Mouse (Mus musculus) hindbrain, embryonic 16.5 days (tissue): ENCODE data around the gene Trim67. TPM values are rescaled to one million over a fixed set of nuclear protein-coding genes. Genes with fewer than 3 reads are reported as not detected.

Experiments
- ATAC-seq: fragments of 200-750 bp; cut with Nextera tagmentation; 2 replicates; pipeline ENCODE4 v1.8.0; 2017; ENCODE audit warnings: moderate TSS enrichment, moderate library complexity
- H3K27ac ChIP-seq: fragments of 300-500 bp; sonication (generic); 2 replicates; pipeline ENCODE4 v1.5.1; 2014; ENCODE audit warnings: low read depth, mild to moderate bottlenecking, control low read depth, low read length, moderate library complexity
- H3K27me3 ChIP-seq: fragments of 300-500 bp; sonication (generic); replicated peaks from 2 replicates; pipeline ENCODE4 v1.6.1; 2014; ENCODE audit warnings: low read length; ENCODE audit not compliant: control insufficient read depth, insufficient read depth
- H3K36me3 ChIP-seq: fragments of 300-500 bp; sonication (generic); 2 replicates; pipeline ENCODE4 v1.6.1; 2014; ENCODE audit warnings: mild to moderate bottlenecking, low read length, moderate library complexity, mixed read lengths; ENCODE audit not compliant: control insufficient read depth, insufficient read depth
- H3K4me1 ChIP-seq: fragments of 300-500 bp; sonication (generic); 2 replicates; pipeline ENCODE4 v1.6.1; 2014; ENCODE audit warnings: low read depth, low read length; ENCODE audit not compliant: control insufficient read depth, insufficient read depth
- H3K4me2 ChIP-seq: fragments of 300-500 bp; sonication (generic); 2 replicates; pipeline ENCODE4 v1.6.1; 2014; ENCODE audit warnings: mild to moderate bottlenecking, low read length, control low read depth, moderate library complexity
- H3K4me3 ChIP-seq: fragments of 300-500 bp; sonication (generic); 2 replicates; pipeline ENCODE4 v1.5.1; 2014; ENCODE audit warnings: mild to moderate bottlenecking, low read length, control low read depth, moderate library complexity
- H3K9ac ChIP-seq: fragments of 300-500 bp; sonication (generic); 2 replicates; pipeline ENCODE4 v1.6.1; 2014; ENCODE audit warnings: low read depth, mild to moderate bottlenecking, control low read depth, low read length, moderate library complexity
- H3K9me3 ChIP-seq: fragments of 300-500 bp; sonication (generic); 2 replicates; pipeline ENCODE4 v1.6.1; 2014; ENCODE audit warnings: mild to moderate bottlenecking, low read length, moderate library complexity; ENCODE audit not compliant: control insufficient read depth
- WGBS: fragments of 180-500 bp; shearing (Covaris S2); extraction: QIAGEN DNeasy Blood & Tissue Kit; methylation state at CpG from one replicate; pipeline ENCODE4 v1.1.7; 2014; 5-methylcytosine and 5-hydroxymethylcytosine counted together
- polyA plus RNA-seq: library from polyadenylated mRNA; unstranded; fragments of >200 nt; fragmentation: Nextera tagmentation; extraction: Ambion mirVana; gene quantifications from 2 replicates; pipeline ENCODE4 v1.2.1, GENCODE M21; 2015

The Trim67 gene
- polyA plus RNA-seq, 1 experiment from 2014 or later: 27.0 TPM

DNA sequence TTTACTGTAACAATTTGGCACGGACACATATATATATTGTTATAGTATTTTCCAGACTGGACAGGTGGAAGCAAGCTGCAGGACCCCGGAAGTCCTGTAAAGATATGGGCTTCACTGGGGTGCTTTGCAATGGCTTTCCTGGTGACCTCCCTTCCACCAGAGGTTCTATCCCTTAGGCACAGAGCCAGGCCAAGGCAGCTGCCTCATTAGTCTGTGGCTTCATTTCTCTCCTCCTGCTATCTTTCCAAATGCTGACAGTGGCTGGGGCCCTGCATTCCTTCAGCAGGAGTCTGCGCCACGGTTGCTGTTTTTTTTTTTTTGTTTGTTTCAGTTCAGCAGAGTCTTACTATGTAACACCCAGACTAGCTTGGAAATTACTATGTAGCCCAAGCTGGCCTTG, 1.1 kb upstream of the Trim67 start:
- H3K4me3 ChIP-seq: peak overlapping the region; percentile 87
- no peak for ATAC-seq
- 44% methylated on average over 4 of the region's 4 CpGs for WGBS
- peaks cover 30% of the 10 kb centered on the region for H3K4me1 ChIP-seq
- H3K9ac ChIP-seq: peak overlapping the region; percentile 91
- peak overlapping the region; percentile 97 for H3K27ac ChIP-seq
- no peaks in the 10 kb centered on the region; the same call in 1 of the 2 replicates for H3K27me3 ChIP-seq
- H3K9me3 ChIP-seq: no peaks in the 10 kb centered on the region
- no peaks in the 10 kb centered on the region for H3K36me3 ChIP-seq
- peak overlapping the region; percentile 93 for H3K4me2 ChIP-seq

DNA sequence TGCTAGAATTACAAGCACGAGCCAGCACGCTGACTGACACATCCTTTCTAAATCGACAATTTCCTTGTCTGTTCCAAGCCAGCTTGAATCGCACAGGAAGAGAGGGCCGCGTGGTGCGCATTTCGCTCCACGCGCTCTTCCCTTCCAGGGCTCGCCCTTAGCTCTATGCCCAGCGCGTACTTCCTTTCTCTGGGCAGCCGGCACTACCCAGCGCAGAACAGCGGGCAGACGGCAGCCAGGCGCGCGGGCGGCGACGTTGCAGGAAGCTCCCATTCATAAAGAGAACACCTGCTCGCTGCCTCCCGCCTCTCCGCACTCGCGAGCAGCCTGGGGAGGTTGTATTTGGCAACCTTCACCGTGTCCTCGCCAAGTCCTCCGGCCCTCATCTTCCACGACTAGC, 706 bp upstream of the Trim67 start:
- ATAC-seq: peak; percentile 44
- H3K9ac ChIP-seq: peak overlapping the region; percentile 91
- H3K27me3 ChIP-seq: no peaks in the 10 kb centered on the region; the same call in 1 of the 2 replicates
- peak overlapping the region; percentile 97 for H3K27ac ChIP-seq
- H3K4me2 ChIP-seq: peak overlapping the region; percentile 93
- H3K4me3 ChIP-seq: peak overlapping the region; percentile 87
- no peaks in the 10 kb centered on the region for H3K9me3 ChIP-seq
- peaks cover 33% of the 10 kb centered on the region for H3K4me1 ChIP-seq
- under 1% methylated on average over 32 of the region's 32 CpGs for WGBS
- H3K36me3 ChIP-seq: no peaks in the 10 kb centered on the region

DNA sequence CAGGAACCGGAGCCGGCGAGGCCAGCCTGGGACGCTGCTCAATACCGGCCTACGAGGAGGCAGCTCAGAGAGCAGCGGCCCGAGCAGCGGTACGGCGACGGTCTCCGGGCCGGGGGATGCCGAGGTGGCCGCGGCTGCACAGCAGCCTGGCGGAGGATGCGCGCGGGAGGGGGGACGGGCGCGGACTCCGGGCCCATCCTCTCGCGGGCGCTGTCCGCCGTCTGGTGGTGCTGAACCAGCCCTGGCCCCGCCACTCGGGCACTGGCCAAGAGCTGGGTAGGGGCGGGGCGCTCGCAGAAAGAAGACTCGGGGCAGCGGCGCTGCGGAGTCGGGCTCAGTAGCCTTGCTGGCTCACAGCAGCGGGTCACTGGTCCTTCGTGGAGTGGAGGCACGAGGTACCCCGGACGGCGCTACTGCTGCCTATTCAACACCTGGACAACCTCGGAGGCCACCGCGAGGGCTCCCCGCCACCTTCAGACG, 320 bp downstream of the Trim67 start:
- Histone ChIP-seq H3K27ac (peak overlapping the region; percentile 97), H3K9ac (peak overlapping the region; percentile 91), H3K36me3 (no peaks in the 10 kb centered on the region), H3K9me3 (no peaks in the 10 kb centered on the region), H3K4me1 (peaks cover 36% of the 10 kb centered on the region), H3K4me3 (peak overlapping the region; percentile 87), H3K4me2 (peak overlapping the region; percentile 93), H3K27me3 (no peaks in the 10 kb centered on the region; the same call in 1 of the 2 replicates)
- WGBS: under 1% methylated on average over 47 of the region's 51 CpGs
- peak; percentile 70 for ATAC-seq

DNA sequence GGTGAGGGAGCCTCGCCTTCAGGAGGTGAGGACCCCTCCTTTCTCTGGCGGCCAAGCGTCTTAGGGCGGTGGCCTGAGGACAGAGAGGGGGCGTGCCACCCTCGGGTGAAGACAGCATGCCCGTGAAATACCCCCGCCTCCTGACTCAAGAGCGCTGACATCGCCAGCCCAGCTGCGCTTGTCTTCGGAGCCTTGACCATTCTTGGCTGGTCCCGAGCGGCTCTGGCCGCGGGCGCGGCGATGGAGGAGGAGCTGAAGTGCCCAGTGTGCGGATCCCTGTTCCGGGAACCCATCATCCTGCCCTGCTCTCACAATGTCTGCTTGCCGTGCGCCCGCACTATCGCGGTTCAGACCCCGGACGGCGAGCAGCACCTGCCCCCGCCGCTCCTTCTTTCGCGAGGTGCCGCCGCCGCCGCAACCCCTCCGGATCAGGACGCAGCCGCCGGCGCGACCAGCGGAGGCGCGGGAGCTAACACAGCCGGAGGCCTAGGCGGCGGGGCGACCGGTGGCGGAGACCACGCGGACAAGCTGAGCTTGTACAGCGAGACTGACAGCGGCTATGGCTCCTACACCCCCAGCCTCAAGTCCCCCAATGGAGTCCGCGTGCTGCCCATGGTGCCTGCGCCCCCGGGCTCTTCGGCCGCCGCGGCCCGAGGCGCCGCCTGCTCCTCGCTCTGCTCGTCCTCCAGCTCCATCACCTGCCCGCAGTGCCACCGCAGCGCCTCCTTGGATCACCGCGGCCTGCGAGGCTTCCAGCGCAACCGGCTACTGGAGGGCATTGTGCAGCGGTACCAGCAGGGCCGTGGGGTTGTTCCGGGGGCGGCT, 981 bp downstream of the Trim67 start:
- Histone ChIP-seq H3K9ac (peak overlapping the region; percentile 91), H3K4me3 (peak overlapping the region; percentile 87), H3K4me1 (peaks cover 36% of the 10 kb centered on the region), H3K9me3 (no peaks in the 10 kb centered on the region), H3K27ac (peak overlapping the region; percentile 97), H3K36me3 (no peaks in the 10 kb centered on the region), H3K27me3 (no peaks in the 10 kb centered on the region; the same call in 1 of the 2 replicates), H3K4me2 (peak overlapping the region; percentile 93)
- peak; percentile 18 for ATAC-seq
- WGBS: under 1% methylated on average over 46 of the region's 81 CpGs

DNA sequence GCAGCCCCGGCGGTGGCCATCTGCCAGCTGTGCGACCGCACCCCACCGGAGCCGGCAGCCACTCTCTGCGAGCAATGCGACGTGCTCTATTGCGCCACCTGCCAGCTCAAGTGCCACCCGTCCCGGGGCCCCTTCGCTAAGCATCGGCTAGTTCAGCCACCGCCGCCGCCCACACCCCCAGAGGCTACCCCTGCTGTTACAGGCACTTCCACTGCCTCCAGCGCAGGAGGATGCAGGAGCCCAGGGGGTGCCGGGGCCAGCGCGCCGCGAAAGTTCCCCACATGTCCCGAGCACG, 1.5 kb downstream of the Trim67 start:
- peak overlapping the region; percentile 97 for H3K27ac ChIP-seq
- peak overlapping the region; percentile 87 for H3K4me3 ChIP-seq
- H3K9me3 ChIP-seq: no peaks in the 10 kb centered on the region
- H3K27me3 ChIP-seq: no peaks in the 10 kb centered on the region; the same call in 1 of the 2 replicates
- no peaks in the 10 kb centered on the region for H3K36me3 ChIP-seq
- peaks cover 36% of the 10 kb centered on the region for H3K4me1 ChIP-seq
- H3K9ac ChIP-seq: peak overlapping the region; percentile 91
- peak; percentile 32; the same call in 1 of the 2 replicates for ATAC-seq
- H3K4me2 ChIP-seq: peak overlapping the region; percentile 93
- WGBS: 0% methylated on average over 15 of the region's 25 CpGs

DNA sequence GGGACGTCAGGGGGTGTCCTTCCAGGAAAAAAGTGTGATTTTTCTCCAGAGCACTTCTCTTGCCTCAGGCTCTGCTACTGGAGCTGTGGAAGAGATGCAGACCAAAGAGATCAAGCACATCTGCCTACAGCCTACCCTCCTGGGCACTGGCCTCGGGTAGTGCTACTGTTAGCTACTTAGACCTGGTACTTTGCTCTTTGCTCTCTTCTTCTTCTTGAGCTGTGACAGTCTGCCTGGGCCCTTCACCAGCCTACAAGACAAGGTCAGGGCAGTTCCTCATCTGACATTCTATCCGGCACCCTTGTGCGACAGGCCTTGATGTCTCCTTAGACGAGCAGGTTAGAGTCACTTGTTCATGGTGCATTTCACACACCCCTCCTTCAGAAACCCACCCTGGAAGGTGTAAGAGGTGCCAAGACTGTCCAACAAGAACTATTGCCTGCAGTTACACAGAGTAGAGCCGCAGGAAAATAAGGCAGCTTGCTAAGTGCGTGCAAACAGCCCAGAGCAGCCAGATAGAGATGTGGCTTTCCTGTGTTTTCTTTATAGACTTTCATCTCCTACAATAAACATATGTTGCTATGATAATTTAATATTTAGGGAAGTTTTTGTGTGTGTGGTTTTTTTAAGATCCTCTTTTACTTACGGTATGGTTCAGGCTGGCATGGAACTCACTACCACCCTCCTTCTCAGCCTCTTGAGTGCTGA, 3.0 kb downstream of the Trim67 start:
- Histone ChIP-seq H3K4me3 (peak overlapping the region; percentile 87), H3K9me3 (no peaks in the 10 kb centered on the region), H3K27me3 (no peaks in the 10 kb centered on the region; the same call in 1 of the 2 replicates), H3K36me3 (peaks cover 2% of the 10 kb centered on the region; the same call in 1 of the 2 replicates), H3K9ac (peak overlapping the region; percentile 91), H3K4me2 (peak overlapping the region; percentile 93), H3K4me1 (peaks cover 36% of the 10 kb centered on the region), H3K27ac (no peak overlapping the region)
- 68% methylated on average over 8 of the region's 8 CpGs for WGBS
- ATAC-seq: no peak

DNA sequence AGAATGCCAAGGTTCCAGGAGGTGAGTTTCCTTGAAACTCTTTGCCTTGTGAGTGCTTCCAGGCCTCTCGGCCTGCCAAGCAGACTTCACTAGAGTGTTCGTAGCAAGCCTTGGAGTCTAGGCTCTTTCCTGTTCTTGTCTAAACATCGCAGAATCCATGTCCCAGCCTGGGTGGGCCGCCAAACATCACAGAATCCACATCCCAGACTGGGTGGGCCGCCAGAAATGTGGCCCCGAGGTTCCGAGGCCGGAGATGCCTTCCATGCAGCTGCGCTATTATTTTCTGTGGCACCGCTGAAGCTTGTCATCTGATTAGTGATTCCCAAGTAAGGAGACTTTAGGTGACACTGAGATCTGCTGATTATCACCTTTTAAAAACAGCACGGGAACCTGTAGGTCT, 7.7 kb downstream of the Trim67 start:
- Histone ChIP-seq H3K4me3 (no peak overlapping the region), H3K27ac (no peak overlapping the region), H3K36me3 (peaks cover 2% of the 10 kb centered on the region), H3K9me3 (no peaks in the 10 kb centered on the region), H3K4me2 (no peak overlapping the region), H3K27me3 (no peaks in the 10 kb centered on the region), H3K4me1 (peaks cover 18% of the 10 kb centered on the region), H3K9ac (no peak overlapping the region)
- 46% methylated on average over 11 of the region's 11 CpGs for WGBS
- no peak for ATAC-seq

DNA sequence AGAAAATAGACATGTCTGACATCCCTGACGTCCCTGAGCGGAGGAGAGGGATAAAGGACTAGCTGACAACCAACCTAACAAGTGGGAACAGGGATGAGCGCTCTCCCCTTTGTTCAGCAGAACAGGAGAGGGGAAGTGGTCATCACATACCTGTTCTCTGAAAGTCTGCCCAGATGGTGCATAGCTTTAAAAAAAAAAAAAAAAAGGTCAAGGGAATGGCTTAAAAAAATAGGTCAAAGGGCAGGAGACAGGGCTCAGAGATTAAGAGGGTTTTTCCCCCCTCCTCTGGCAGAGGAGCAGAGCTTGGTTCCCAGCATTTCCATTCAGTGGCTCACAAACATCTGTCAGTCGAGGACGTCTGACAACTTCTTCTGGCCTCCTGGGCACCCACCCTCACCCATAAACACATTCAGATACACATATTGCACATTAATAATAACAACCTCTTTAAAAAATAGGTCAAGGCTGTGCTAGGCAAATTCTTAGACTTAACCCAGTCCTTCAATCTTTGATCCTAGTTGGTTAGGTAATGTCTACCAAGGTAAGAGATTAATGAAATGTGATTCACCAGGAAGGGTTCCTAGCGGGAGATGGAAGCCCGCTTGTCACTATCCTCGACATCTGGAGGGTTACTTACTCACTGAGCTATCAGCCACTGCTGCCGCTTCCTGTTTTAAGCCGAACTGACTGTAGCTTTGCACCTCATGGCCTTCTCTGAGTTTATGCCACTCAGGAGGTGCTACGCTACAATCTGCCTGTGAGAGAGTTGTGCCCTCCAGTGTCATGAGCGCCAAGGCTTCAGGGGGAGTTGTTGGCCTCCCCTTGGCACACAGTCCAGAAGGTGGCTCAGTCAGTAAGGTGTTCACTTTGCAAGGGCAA, 11.2 kb downstream of the Trim67 start:
- ATAC-seq: no peak
- Histone ChIP-seq H3K4me1 (no peaks in the 10 kb centered on the region), H3K9ac (no peak overlapping the region), H3K9me3 (no peaks in the 10 kb centered on the region), H3K27ac (no peak overlapping the region), H3K4me2 (no peak overlapping the region), H3K4me3 (no peak overlapping the region), H3K36me3 (peaks cover 2% of the 10 kb centered on the region), H3K27me3 (no peaks in the 10 kb centered on the region)
- 68% methylated on average over 12 of the region's 12 CpGs for WGBS
